Mouse (Mus musculus): Measurements from ENCODE around the gene Gm14692.
"Not testable (repeated sequence)": the region's sequence is repeated elsewhere in the genome, so short reads cannot be mapped to it uniquely, and the experiment has no call there.

DNA sequence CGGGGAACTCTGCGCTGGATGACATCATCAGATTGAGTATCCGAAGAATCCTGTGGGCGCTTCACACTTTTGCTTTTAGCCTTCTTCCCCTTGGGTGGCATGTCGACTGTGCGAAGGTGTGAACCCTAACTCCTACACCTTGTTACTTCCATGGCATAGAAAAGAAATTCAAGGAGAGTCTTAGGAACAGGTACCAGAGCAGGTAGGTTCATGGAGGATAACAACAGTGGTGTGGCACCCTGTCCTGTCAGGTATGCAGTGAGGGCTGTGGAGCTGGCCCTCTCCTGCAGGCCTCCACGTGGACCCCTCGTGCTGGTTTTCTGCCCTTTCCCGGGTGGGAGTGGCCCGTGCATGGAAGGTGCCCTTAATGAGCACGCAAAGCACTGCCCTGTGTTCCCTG is 2.0 kb upstream of the Gm14692 start, which contains the start of gene Gm1140:
- TF ChIP-seq EP300, CTCF (IDR thresholded peaks at IDR 0.05): not testable (repeated sequence)

Data from lung, postnatal 0 days (tissue).